Comparison of ENCODE assay signal across 8 mouse cellular contexts in the genomic region with DNA sequence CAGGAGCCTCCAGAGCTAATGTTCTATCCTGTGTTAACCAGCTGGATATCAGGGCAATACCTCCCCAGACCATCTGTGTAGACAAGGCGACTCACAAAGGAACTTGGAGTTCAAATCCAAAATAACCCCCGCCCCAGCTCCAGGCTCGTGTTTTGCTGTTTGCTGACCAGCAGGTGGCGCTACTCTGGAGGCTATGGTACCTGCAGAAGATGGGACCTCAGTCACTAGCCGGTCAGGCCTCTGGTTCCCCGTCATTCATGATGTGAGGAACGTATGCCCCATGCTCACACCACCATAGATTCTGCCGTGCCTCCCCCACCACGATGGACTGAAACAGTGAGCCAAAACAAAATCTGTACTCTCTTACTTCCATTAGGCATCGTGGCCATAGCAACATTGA.
DNase-seq lines count a peak whose midpoint lies in the region.

No protein-coding gene starts in this region.

- DNase-seq in cerebellum, adult 8-10 months: peak; percentile 1
- no peak for DNase-seq in cerebellum, adult 9-10 months
- DNase-seq in lung, adult 18-20 months: peak; percentile 5
- DNase-seq in lung, postnatal 25 days (ENCODE audit: low spot score): no peak
- DNase-seq in kidney, postnatal 10 days: peak; percentile 26
- peak; percentile 7 for DNase-seq in thymus, postnatal 25 days
- DNase-seq in adipocyte (ENCODE audit: low spot score): no peak
- DNase-seq in cerebellum, adult 11-12 months: no peak

Comparison
In these comparisons a context has a peak if more than half of its experiments do, and no peak if none do; other contexts are left out.
1. DNase-seq: peak in cerebellum, adult 8-10 months (single experiment), lung, adult 18-20 months (2 of 2), kidney, postnatal 10 days (single experiment) and thymus, postnatal 25 days (single experiment); none in cerebellum, adult 9-10 months (single experiment), lung, postnatal 25 days (single experiment), adipocyte (single experiment) and cerebellum, adult 11-12 months (single experiment).